Mouse (Mus musculus): ENCODE measurements around the gene C2.

C2 gene

DNA sequence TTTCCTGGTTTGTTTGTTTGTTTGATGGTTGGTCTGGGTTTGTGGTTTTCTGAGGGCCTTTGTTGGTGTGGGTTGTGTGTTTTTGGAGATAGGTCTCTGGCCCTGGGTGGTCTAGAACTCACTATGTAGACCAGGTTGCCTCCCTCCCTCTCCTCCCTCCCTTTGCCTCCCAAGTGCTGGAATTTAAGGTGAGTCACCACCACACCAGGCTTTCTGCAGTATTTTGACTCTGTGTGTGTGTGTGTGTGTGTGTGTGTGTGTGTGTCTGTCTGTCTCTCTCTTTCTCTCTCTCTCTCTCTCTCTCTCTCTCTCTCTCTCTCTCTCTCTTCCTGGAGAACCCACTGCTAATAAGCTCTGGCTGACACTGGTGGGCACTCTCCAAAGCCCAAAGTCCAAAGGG lies 16.9 kb downstream of the C2 start:
- DNase-seq (ENCODE audit: low read depth, low spot score) = no peak

DNA sequence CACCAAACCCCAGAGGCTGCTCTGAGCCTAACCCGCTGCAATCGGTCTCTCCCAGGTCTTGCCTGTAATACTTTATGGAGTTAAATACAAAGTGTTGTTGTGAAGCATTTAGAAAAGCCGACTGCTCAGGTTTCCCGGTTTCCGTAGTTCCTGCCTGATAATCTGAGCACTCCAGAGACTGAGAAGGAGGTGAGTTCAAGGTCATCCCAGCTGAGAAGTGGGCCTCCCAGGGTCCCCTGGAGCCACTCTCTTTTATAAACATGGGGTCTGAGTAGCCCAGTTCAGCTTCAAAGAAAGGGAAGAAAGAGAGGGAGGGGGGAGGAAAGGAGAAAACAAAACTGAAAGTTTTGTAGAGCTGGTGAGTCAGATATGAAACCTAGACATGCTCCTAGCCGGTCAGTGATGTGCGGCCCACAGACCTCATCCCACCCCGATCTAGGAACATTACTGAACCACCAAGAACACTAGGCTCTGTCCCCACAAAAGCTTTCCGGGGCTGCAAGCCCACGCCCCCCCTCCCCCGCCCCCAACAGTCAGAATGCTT lies 18.7 kb downstream of the C2 start, which contains the start of gene Zbtb12:
Zbtb12 (plus strand) TSS at position 148 of the 544 bp plus-strand sequence.
- peak; percentile 66 for DNase-seq (ENCODE audit: low read depth, low spot score)

DNA sequence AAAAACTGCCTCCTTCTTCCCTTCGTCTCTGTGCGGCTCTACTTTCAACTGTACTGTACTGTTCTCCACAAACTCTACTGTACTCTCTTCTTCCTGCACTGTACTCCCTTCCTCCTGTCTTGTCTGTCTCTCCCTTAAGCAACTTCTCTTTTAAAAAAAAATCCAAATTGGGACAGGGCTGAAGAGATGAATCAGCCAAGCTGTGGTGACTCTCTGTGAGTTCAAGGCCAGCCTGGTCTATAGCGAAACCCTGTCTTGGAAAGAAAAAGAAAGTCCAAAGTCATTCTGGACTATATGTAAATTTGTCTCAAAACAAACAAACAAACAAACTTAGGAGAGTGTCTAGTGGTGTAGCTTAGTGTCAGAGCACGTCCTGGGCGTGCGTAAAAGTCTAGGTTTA lies 23.7 kb downstream of the C2 start:
- no peak for DNase-seq (ENCODE audit: low read depth, low spot score)

DNA sequence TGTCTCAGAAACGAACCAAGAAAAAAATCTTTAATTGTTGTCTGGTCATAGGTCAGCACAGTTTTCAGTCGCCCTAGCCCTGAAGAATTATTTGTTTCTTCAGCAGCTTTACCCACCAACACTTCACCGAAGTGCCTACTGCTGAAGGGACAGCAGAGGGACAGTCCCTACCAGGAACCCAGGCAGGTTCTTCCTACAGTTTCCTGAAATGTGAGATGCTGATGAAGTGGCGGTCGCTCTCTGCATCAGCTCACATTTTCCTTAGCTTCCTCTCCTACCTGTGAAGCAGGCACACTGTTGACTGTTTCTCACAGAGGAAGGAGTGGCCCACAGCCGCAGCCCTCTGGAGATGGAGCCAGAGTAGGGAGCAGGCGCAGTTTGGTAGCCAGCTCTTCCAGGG lies 32.1 kb downstream of the C2 start:
- no peak for DNase-seq (ENCODE audit: low read depth, low spot score)

DNA sequence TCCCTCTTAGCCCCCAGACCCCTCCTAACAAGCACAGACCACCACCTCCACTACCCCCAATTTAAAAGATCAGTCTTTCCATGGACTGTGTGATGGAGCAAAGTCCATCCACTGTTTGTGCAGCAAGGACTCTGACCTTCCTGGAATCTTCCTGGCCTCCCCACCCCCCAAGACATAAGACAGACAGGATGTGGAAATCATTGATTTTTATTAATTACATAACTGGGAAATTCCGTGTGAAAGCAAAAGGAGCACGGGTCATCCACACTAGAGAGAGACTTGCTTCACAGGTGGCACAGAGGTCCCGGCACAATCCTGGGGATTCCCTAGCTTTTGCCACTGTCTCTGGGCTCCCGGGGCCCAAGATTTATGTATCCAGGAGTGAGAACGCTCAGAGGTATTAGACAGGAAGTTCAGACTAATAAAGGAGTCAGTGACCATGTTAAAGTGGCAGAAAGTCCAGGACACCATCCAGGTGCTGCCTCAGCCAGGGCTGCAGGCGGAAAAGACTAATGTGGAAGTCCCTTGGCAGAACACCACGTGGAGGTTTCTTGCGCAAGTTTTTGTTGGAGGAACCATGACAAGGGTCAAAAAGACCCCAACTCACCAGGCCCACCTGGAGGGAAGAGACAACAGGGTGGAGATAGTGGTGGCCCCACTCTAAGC lies 35.5 kb downstream of the C2 start, which contains the start of gene Cfb:
Cfb (minus strand) TSS at position 103 of the 666 bp plus-strand sequence.
- DNase-seq (ENCODE audit: low read depth, low spot score) = no peak

DNA sequence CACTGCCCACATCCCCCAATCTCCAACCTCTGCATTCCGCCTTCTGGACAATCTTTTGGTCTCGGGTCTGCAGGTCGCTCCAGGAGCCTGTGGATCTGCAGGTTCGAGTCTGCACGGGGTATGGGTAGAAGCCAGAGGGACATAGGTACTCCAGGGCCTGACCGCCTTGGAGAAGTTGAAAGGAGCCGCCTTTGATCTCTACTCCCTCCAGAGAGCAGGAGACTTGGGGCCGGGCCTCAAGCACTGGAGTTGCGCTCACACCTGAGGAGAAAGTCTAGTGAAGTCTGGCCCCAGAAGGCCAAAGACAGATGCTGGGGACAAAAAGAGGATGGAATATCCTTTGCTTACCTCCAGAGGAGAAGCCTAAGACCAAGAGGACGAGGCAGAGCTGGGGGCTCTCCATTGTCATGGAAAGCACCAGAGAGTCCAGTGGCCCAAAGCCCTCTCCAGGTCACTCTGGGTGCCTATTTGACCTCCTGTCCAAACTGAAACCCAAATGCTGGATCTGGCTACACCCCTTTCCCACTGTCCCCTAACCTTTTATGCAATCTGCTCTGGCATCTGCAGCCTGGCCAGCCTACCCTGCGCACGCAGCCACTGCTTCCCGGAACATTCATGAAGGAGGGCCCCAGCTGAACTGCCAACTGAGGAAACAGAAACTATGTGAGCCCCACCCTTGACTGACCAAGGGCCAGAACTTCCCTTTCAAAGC lies 36.2 kb downstream of the C2 start:
- no peak for DNase-seq (ENCODE audit: low read depth, low spot score)

DNA sequence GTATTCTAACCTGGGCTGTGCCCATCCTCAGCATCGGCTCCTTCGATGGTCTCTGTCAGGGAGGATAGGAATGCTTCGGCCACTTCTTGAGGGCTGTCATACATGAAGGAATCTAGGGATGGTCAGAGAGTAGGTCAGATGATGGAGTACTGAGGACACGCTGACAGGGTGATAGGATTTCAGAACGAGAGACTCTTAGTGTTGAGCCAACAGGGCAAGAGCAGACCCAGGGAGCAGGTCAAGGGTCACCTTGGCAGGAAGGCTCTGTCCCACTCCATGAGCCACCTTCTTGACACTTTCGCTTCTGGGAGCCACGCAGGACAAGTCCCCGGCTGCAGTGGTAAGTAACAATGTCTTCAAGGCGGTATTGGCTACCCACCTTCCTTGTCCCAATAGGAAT lies 37.6 kb downstream of the C2 start:
- DNase-seq (ENCODE audit: low read depth, low spot score) = no peak

DNA sequence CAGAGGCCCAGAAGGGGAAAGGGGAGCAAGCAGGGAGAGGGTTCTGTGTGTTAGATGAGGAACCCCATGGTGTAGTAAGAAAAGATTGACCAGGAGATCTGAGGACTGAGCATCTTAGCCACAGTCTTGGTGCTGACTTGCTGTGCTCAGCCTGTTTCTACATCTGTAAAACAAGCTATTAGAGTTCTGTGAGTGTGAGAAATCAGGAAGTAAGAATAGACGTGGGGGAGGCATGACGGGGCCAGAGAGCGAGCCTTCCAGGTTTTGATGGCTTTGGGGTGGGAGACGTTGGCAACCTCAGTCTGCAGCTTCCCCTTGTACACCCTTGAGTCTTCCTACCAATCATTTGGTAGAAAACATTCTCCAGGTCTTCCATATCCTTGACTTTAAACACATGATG lies 39.4 kb downstream of the C2 start:
- DNase-seq (ENCODE audit: low read depth, low spot score) = no peak

DNA sequence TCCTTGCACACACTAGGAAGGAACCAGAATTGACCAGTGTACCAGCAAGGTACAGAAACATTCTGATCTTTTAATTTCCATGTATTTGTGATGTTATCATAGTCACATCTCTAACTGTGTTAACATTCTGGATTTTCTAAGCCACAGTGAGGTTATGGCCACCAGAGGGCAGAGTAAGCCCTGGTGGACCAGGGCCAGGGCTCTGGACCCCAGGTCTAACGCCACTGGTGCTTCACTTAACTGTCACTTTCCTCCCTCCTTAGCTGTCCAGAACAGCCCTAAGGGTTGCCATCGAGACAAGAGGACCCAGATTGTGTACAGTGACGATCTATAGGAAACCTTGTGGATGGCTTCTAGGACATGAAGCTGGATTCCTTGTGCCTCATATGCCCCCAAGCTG lies 42.2 kb downstream of the C2 start:
- DNase-seq (ENCODE audit: low read depth, low spot score) = peak; percentile 52

DNA sequence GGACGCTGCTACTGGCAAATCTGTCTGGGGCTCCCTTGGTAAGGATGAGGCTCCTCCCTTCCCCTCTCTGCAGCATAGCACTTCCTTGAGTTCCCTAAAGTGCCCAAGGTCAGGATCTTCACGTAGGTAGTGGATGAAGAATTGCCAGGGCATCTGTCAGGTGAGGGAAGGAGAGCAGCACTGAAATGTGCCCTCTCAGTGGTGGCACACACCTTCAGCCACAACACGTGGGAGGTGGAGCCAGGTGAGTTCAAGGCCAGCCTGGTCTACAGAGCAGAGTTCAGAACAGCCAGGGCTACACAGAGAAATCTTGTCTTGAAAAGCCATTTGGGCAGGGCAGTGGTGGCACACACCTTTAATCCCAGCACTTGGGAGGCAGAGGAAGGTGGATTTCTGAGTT lies 43.3 kb downstream of the C2 start:
- no peak for DNase-seq (ENCODE audit: low read depth, low spot score)

DNA sequence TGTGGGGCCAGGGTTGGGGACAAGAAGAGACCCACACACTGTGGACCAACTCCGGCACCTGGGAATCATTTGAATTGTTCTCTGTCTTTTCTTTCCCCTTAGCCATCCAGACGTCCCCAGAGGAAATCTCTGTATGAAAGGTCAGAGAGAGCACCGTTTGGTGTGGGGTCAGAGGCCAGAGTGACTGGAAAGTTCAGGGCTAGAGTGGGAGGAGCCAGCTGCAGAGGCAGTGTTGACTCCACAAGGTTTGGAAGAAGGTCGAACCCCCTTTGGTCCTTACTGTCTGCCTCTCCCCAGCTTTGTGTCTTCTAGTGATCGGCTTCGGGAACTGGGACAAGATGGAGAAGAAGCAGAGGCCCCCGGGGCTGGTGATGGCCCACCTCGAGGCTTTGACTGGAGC lies 44.6 kb downstream of the C2 start:
- DNase-seq (ENCODE audit: low read depth, low spot score) = no peak

DNA sequence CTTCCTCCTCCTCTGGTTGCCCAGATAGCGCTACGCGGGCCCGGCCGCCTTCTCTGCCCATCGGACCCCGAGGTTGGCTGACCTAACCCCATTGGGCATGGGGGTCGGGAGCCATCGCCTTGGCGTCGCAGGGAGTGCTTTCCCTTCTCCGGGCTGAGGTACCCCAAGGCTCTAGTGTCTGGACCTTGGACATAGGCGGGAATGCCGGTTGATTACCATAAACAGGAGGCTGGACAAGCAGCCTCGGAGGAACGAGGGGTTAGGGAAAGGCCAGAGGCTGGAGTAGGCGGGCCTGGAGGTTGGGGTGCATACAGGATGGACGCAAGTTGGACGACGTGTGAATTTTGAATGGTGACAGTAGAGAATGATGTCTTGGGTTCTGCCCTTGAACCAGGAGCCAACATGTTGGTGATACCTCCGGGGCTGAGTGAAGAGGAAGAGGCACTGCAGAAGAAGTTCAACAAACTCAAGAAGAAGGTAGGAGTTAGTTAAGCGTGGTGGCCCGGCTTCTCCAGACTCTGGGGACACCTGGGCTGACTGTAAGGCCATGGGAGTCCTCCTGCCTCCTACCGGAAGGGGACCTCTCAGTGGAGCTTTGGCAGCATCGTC lies 47.4 kb downstream of the C2 start:
- no peak for DNase-seq (ENCODE audit: low read depth, low spot score)

DNA sequence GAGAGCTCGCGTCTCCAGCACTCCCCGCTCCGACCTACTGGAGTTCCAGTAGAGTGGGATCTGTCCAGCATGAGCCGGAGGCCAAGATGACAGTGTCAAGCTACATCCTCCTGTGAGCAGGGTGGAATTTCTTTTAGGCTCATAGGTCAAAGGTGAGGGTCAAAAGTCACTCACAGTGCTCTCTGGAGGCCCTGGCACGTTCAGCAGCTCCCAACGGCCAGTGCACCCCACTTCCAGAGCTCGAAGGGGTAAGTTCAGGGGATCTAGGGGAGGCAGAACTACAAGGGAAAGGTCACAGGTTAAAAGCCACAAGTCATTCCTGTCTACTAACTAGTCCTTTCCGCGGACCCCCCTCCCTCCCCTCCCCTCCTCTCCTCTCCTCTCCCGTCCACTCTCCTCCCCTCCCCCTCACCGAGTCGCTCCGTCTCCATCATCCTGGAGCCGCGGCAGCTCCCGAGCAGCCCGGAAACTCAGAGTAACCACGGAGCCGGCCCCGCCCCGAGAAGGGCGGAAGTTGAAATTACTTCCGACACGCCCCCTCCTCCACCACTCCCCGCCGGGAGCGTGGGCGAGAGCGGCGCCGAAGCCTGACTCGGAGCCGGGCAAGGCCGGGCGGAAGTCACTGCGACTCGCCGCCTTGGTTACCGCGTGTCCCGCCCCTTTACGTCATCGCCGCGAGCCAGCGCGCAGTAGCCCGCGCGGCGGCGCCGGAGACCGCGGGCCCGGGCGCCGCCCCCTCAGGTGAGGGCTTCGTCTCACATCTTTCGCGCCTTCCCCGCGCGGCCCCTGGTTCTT lies 48.1 kb downstream of the C2 start, which contains the start of the genes Skiv2l and Nelfe:
Skiv2l (minus strand) TSS at position 489 of the 795 bp plus-strand sequence.
Nelfe (plus strand) TSS at position 670 of the 795 bp plus-strand sequence.
- DNase-seq (ENCODE audit: low read depth, low spot score) = peak; percentile 99

DNA sequence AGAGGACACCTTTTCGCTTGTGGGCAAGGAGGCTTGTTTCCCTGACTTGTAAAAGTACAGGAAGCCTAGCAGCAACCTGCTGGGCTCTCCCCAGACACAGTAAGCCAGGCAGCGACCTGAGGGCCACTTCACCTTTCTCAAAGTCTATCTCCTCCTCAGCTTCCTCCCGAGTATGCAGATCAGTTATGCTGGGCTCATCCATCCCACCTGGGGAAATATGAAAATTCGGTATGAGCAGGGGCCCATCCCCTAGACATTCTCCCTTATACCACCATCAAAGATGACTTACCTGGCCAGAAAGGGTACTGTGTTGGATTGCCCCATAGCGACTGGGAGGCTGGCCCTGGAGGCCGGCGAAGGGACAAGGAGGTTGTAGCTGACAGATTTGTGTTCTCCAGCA lies 50.5 kb downstream of the C2 start:
- DNase-seq (ENCODE audit: low read depth, low spot score) = no peak

DNA sequence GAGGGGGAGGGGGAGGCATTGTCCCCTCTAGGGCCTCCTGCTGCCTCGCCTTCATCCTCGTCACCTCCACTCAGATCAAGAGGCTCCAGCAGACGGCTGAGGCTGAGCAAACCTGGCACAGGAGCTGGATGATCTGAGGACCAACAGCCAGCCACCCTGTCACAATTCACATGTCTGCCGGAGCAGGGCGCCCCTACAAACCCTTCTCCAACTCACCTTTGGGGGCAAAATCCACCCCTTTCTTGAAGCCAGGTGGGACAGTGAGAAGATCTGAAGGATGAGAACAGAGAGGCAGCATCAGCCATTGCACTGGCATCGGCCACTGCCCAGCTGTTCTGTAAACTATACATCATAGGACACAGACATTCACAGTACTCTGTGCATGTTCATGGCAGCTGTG lies 50.9 kb downstream of the C2 start:
- DNase-seq (ENCODE audit: low read depth, low spot score) = no peak

DNA sequence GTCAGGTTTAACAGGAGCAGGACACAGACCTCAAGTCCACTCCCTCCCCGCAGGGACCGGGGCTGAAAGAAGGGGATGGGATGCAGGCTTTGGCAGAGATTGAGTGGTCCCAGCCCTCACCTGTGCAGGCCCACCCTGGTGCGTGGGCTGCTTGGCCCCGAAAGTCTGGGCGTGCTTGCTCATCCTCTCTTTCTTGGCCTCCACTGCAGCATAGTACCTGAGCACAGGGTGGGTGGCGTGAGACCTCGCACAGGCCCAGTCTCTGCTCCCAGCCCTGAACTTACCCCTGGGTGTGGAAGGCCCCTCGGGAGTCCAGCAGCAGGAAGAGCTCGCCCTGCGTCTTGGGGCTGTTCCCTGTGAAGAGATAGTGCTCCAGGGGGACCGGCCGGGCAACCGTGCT lies 53.2 kb downstream of the C2 start:
- no peak for DNase-seq (ENCODE audit: low read depth, low spot score)

DNA sequence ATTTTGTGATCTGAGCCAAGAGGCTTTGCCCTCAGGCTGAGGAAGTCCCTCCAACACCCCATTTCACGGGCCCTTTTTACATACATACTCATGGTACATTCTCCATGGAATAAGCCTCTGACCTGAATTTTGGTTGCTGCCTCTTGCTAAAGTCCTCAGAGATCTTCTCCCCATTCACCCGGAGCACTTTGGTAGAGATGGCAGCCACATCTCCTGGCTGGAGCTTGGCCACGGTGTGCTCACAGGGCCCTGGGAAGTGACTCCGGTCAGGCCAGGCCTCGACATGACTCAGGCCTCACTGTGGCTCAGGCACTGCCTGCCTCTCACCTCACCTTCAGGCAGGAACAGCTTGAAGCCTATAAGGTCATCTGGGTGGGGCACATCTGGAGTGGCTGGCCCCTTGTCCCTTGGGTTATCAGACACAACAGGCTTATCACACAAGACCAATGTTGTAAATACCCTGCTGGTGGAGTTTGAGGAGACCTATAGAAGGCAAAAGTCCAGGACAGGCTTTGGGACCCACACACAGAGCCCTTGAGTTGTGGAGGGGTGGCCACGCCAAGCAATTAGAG lies 57.2 kb downstream of the C2 start:
- no peak for DNase-seq (ENCODE audit: low read depth, low spot score)

DNA sequence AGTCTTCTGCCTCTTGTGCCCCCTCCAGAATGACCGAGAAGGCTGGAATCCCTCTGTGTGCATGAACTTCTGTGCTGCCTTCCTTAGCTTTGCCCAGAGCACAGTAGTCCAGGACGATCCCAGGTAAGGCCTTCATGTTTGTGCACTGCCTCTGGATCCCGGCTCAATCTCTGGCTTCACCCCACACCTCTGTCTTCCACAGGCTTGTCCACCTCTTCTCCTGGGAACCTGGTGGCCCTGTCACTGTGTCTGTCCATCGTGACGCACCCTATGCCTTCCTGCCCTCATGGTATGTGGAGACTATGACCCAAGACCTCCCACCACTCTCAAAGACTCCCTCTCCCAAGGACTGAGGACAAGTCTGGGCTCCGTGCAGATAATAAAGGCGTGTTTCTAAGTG lies 59.3 kb downstream of the C2 start:
- no peak for DNase-seq (ENCODE audit: low read depth, low spot score)

DNA sequence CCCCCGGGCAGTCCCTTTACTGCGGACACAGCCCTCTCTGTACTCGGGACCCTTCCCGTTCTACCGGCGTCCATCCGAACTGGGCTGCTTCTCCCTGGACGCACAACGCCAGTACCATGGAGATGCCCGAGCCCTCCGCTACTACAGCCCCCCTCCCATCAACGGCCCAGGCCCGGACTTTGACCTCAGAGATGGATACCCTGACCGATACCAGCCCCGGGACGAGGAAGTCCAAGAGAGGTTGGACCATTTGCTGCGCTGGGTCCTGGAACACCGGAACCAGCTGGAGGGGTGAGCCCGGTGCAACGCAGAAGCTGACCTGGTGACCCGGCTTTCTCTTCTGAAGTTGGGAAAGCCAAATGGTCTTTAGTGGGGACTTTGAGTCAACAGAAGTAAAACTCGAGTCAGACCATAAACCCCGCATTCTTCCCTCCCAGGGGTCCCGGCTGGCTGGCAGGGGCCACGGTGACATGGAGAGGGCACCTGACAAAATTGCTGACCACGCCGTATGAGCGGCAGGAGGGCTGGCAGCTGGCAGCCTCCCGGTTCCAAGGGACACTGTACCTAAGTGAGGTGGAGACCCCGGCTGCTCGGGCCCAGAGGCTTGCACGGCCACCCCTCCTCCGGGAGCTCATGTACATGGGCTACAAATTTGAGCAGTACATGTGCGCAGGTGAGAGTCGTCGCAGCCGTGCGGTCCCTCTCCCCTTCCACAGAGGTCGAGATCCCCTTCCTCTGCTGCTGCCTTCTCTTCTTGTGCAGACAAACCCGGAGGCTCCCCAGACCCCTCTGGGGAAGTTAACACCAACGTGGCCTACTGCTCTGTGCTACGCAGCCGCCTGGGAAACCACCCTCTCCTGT lies 60.4 kb downstream of the C2 start:
- DNase-seq (ENCODE audit: low read depth, low spot score) = peak; percentile 22

DNA sequence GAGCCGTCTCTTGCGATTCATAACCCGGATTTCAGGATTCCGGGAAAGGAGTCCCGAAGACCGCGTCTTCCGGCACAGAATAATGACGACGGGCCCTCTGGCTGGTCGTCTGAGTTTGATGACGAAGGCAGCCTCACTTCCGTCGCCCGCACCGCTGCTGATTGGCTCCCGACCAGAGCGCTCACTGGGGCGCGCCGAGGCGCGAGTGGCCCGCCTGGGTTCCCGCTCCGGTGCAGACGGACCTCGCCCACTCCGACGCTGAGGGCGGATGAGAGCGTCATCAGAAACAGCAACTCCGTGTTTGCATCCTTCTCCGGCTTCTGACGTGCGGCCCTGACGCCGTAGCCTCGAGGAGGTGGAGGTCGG lies 61.2 kb downstream of the C2 start, which contains the start of the genes Stk19 and Dxo:
Stk19 (minus strand) TSS at position 90 of the 366 bp plus-strand sequence.
Dxo (plus strand) TSS at position 164 of the 366 bp plus-strand sequence.
- DNase-seq (ENCODE audit: low read depth, low spot score) = peak; percentile 98

Measured in CD4-positive helper T cell, adult 2 months (primary cell).